Mouse (Mus musculus): ENCODE results near the gene Grip1. TPM values are rescaled to one million over a fixed set of nuclear protein-coding genes. Genes with fewer than 3 reads are reported as not detected.

Grip1 gene
- polyA plus RNA-seq, 1 experiment from 2014 or later = 0.86 TPM

- no peaks in the 10 kb centered on the region for H3K27me3 ChIP-seq (ENCODE audit: insufficient read depth, low read length)
- TF ChIP-seq EP300 (IDR thresholded peaks at IDR 0.05; ENCODE audit: low read depth) (no peak), CTCF (IDR thresholded peaks at IDR 0.05; ENCODE audit: low read depth) (no peak)
- 61% methylated on average over 4 of the region's 4 CpGs for WGBS (ENCODE audit: insufficient replicate concordance)
- no peak overlapping the region for H3K9ac ChIP-seq (replicated peaks)
- no peak overlapping the region for H3K27ac ChIP-seq (ENCODE audit: low read depth)
- no peak for ATAC-seq
- no peaks in the 10 kb centered on the region for H3K36me3 ChIP-seq (replicated peaks; ENCODE audit: insufficient read depth, low read length)
- H3K4me1 ChIP-seq (ENCODE audit: insufficient read depth) = no peaks in the 10 kb centered on the region
- no peak overlapping the region for H3K4me3 ChIP-seq (ENCODE audit: low read depth, low read length)
- DNase-seq = no peak
- H3K4me2 ChIP-seq (ENCODE audit: low read depth, low read length) = no peak overlapping the region
- H3K9me3 ChIP-seq (ENCODE audit: low read length) = no peaks in the 10 kb centered on the region
Observed at GRCm38 (mm10) chr10:119534852-119535251, 81.2 kb downstream of the Grip1 start.

DNA sequence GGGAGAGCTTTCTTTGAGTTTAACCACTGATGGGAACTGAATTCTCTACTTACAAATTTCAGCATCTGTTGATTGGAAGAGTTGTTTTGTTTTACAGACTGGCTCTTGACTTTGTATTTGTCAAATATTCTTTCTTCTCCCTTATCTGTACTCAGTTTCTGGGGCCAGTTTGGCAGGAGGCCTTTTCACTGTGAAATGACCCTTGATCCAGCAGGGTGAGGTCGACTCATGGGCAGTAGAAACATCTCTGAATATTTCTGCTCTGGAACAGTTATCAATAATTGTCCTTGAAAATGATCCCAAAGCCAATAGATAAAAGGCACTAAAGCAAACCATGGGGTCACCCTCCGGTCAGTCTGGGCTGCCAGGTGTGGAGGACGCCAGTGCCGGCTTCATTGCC is 88.0 kb downstream of the Grip1 start:
- H3K36me3 ChIP-seq (replicated peaks; ENCODE audit: insufficient read depth, low read length) = no peaks in the 10 kb centered on the region

GRCm38 (mm10) chr10:119543771-119544170 is 90.1 kb downstream of the Grip1 start:
- ATAC-seq (no peak), DNase-seq (no peak)
- Histone ChIP-seq H3K4me3 (ENCODE audit: low read depth, low read length) (no peak overlapping the region), H3K27me3 (ENCODE audit: insufficient read depth, low read length) (no peaks in the 10 kb centered on the region), H3K4me2 (ENCODE audit: low read depth, low read length) (no peak overlapping the region), H3K36me3 (replicated peaks; ENCODE audit: insufficient read depth, low read length) (no peaks in the 10 kb centered on the region), H3K9me3 (ENCODE audit: low read length) (no peaks in the 10 kb centered on the region), H3K9ac (replicated peaks) (no peak overlapping the region), H3K27ac (ENCODE audit: low read depth) (no peak overlapping the region), H3K4me1 (ENCODE audit: insufficient read depth) (no peaks in the 10 kb centered on the region)
- 77% methylated on average over 7 of the region's 7 CpGs for WGBS (ENCODE audit: insufficient replicate concordance)
- TF ChIP-seq CTCF (IDR thresholded peaks at IDR 0.05; ENCODE audit: low read depth) (no peak), EP300 (IDR thresholded peaks at IDR 0.05; ENCODE audit: low read depth) (no peak)

More for the DNA sequence above, 88.0 kb downstream of the Grip1 start:
- H3K27me3 ChIP-seq (ENCODE audit: insufficient read depth, low read length) = no peaks in the 10 kb centered on the region
- no peak overlapping the region for H3K27ac ChIP-seq (ENCODE audit: low read depth)
- TF ChIP-seq EP300 (IDR thresholded peaks at IDR 0.05; ENCODE audit: low read depth) = no peak
- no peak for TF ChIP-seq CTCF (IDR thresholded peaks at IDR 0.05; ENCODE audit: low read depth)
- 0 out of 2 replicates have a peak, but pooled peaks have one; percentile 8 for ATAC-seq
- no peak overlapping the region for H3K4me2 ChIP-seq (ENCODE audit: low read depth, low read length)
- H3K4me3 ChIP-seq (ENCODE audit: low read depth, low read length) = no peak overlapping the region
- 62% methylated on average over 4 of the region's 4 CpGs for WGBS (ENCODE audit: insufficient replicate concordance)
- H3K4me1 ChIP-seq (ENCODE audit: insufficient read depth) = no peaks in the 10 kb centered on the region
- no peak overlapping the region for H3K9ac ChIP-seq (replicated peaks)
- no peak for DNase-seq
- H3K9me3 ChIP-seq (ENCODE audit: low read length) = no peaks in the 10 kb centered on the region

GRCm38 (mm10) chr10:119544743-119545142 is 91.1 kb downstream of the Grip1 start:
- WGBS (ENCODE audit: insufficient replicate concordance) = 77% methylated on average over 9 of the region's 9 CpGs

DNA sequence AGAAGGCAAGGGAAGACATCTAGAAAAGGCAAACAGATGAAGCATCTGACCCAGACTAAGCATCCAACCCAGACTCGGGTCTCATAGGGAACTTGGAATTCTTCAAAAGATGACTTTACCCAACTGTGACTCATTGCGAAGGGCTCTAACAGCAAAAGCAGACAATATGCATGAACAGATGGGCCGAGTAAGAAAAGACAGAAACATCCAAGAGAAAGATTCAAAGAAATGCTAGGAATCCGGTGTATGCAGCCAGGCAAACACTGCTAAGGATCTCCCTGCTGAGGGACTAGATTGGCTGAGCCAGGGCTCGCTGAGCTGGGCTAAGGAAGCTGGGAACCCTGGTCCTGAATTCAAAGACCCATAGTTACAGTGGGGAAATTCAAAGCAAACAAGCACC is 94.2 kb downstream of the Grip1 start:
- H3K9ac ChIP-seq (replicated peaks) = no peak overlapping the region
- H3K27me3 ChIP-seq (ENCODE audit: insufficient read depth, low read length) = no peaks in the 10 kb centered on the region
- ATAC-seq (no peak), DNase-seq (no peak)
- no peaks in the 10 kb centered on the region for H3K9me3 ChIP-seq (ENCODE audit: low read length)
- H3K4me1 ChIP-seq (ENCODE audit: insufficient read depth) = no peaks in the 10 kb centered on the region
- H3K36me3 ChIP-seq (replicated peaks; ENCODE audit: insufficient read depth, low read length) = no peaks in the 10 kb centered on the region
- TF ChIP-seq CTCF (IDR thresholded peaks at IDR 0.05; ENCODE audit: low read depth) = no peak
- no peak for TF ChIP-seq EP300 (IDR thresholded peaks at IDR 0.05; ENCODE audit: low read depth)
- no peak overlapping the region for H3K4me2 ChIP-seq (ENCODE audit: low read depth, low read length)
- 67% methylated on average over 5 of the region's 5 CpGs for WGBS (ENCODE audit: insufficient replicate concordance)
- no peak overlapping the region for H3K27ac ChIP-seq (ENCODE audit: low read depth)
- no peak overlapping the region for H3K4me3 ChIP-seq (ENCODE audit: low read depth, low read length)

More at GRCm38 (mm10) chr10:119544743-119545142, 91.1 kb downstream of the Grip1 start:
- no peak overlapping the region for H3K4me3 ChIP-seq (ENCODE audit: low read depth, low read length)
- H3K27ac ChIP-seq (ENCODE audit: low read depth) = no peak overlapping the region
- no peaks in the 10 kb centered on the region for H3K27me3 ChIP-seq (ENCODE audit: insufficient read depth, low read length)
- no peak for TF ChIP-seq EP300 (IDR thresholded peaks at IDR 0.05; ENCODE audit: low read depth)
- TF ChIP-seq CTCF (IDR thresholded peaks at IDR 0.05; ENCODE audit: low read depth) = no peak
- ATAC-seq = no peak
- H3K9me3 ChIP-seq (ENCODE audit: low read length) = no peaks in the 10 kb centered on the region
- H3K36me3 ChIP-seq (replicated peaks; ENCODE audit: insufficient read depth, low read length) = no peaks in the 10 kb centered on the region
- no peak overlapping the region for H3K4me2 ChIP-seq (ENCODE audit: low read depth, low read length)
- no peaks in the 10 kb centered on the region for H3K4me1 ChIP-seq (ENCODE audit: insufficient read depth)
- DNase-seq = no peak
- no peak overlapping the region for H3K9ac ChIP-seq (replicated peaks)

DNA sequence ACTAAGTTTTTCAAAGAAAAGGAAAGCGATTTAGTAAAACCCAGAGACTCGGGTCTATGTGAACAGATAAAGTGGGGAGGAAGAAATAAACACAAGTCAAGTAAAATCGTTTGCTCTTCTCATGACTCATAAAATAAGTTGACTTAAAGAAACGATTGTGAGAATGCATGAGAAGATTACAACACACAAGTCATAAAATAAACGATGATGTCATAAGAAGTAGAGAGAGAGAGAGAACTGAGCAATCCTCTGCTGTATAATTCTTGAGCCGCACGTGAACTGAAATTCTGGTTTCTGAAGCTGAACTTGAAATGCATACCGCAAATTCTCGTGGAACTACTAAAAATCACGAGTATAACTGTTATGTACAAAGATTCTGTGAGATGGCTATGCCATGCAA is 95.1 kb downstream of the Grip1 start:
- no peak for DNase-seq
- Histone ChIP-seq H3K27ac (ENCODE audit: low read depth) (no peak overlapping the region), H3K9ac (replicated peaks) (no peak overlapping the region), H3K4me2 (ENCODE audit: low read depth, low read length) (no peak overlapping the region), H3K9me3 (ENCODE audit: low read length) (no peaks in the 10 kb centered on the region), H3K4me1 (ENCODE audit: insufficient read depth) (no peaks in the 10 kb centered on the region), H3K27me3 (ENCODE audit: insufficient read depth, low read length) (no peaks in the 10 kb centered on the region), H3K4me3 (ENCODE audit: low read depth, low read length) (no peak overlapping the region), H3K36me3 (replicated peaks; ENCODE audit: insufficient read depth, low read length) (no peaks in the 10 kb centered on the region)
- TF ChIP-seq EP300 (IDR thresholded peaks at IDR 0.05; ENCODE audit: low read depth) (no peak), CTCF (IDR thresholded peaks at IDR 0.05; ENCODE audit: low read depth) (no peak)
- ATAC-seq = no peak
- 75% methylated on average over 10 of the region's 10 CpGs for WGBS (ENCODE audit: insufficient replicate concordance)

DNA sequence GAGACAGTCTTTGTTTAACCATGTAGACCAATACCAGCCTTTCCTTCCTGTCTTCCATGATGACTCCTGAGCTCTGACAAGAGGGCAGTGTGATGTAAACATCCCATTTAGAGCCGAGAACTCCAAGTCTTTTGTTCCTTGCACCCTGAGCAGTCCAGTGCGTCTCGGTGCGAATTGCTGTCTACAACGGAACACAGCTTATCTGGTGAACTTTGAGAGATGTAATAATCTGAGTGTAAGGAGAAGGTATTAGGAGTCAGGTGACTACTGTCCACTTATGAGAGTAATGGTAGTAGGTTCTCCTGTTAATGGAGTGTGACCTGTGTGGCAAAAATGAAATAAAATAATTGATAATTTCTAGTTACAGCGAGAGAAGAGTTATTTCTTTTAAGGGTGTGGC is 97.0 kb downstream of the Grip1 start:
- 67% methylated on average over 6 of the region's 6 CpGs for WGBS (ENCODE audit: insufficient replicate concordance)

More for the DNA sequence above, 97.0 kb downstream of the Grip1 start:
- DNase-seq (no peak), ATAC-seq (no peak)
- H3K4me1 ChIP-seq (ENCODE audit: insufficient read depth) = no peaks in the 10 kb centered on the region
- no peak overlapping the region for H3K9ac ChIP-seq (replicated peaks)
- H3K27me3 ChIP-seq (ENCODE audit: insufficient read depth, low read length) = no peaks in the 10 kb centered on the region
- no peak overlapping the region for H3K4me2 ChIP-seq (ENCODE audit: low read depth, low read length)
- TF ChIP-seq EP300 (IDR thresholded peaks at IDR 0.05; ENCODE audit: low read depth) = no peak
- no peak for TF ChIP-seq CTCF (IDR thresholded peaks at IDR 0.05; ENCODE audit: low read depth)
- no peaks in the 10 kb centered on the region for H3K9me3 ChIP-seq (ENCODE audit: low read length)
- no peaks in the 10 kb centered on the region for H3K36me3 ChIP-seq (replicated peaks; ENCODE audit: insufficient read depth, low read length)
- no peak overlapping the region for H3K4me3 ChIP-seq (ENCODE audit: low read depth, low read length)
- H3K27ac ChIP-seq (ENCODE audit: low read depth) = no peak overlapping the region

Measured in liver, postnatal 0 days (tissue).